Mouse (Mus musculus) left cerebral cortex, adult 2 months (tissue): Measurements from ENCODE around the gene Ap3d1. TPM values are rescaled to one million over a fixed set of nuclear protein-coding genes. Genes with fewer than 3 reads are reported as not detected.
A peak's percentile ranks its signal among the peaks of the same experiment; 100 is the strongest.

Experiments
- DNase-seq, 2 experiments: peaks; one replicate each; pipeline ENCODE4 v3.0.0; 2021 to 2022; ENCODE audit warnings: low spot score in 2 of 2, mixed read lengths in 1 of 2; ENCODE audit errors: extremely low spot score in 1 of 2
- H3K27ac ChIP-seq: fragments of 200-600 bp; 2 replicates; pipeline ENCODE4 v1.8.1; 2022
- H3K4me3 ChIP-seq: fragments of 200-600 bp; 2 replicates; pipeline ENCODE4 v1.8.1; 2022
- CTCF ChIP-seq: fragments of 200-600 bp; IDR thresholded peaks from 2 replicates; pipeline ENCODE4 v1.8.1; 2022; ENCODE audit warnings: antibody characterized with exemption, mild to moderate bottlenecking, moderate library complexity
- intact Hi-C: fragments of 180-260 bp; cut with DNase I; formaldehyde crosslinking; loops from one replicate; pipeline ENCODE4 v1.15.1; 2025
- total RNA-seq, 2 experiments: library from RNA; stranded (reverse); gene quantifications; 2 replicates each; pipeline ENCODE4 v1.2.3; 2021

The Ap3d1 gene
- total RNA-seq, 2 experiments from 2014 or later: 150 to 151 TPM

GRCm38 (mm10) chr10:80678601-80679377 is 63.3 kb downstream of the Ap3d1 start:
- no peak for DNase-seq
- no peak for TF ChIP-seq CTCF
- intact Hi-C loops: loop anchor here (5.0 kb wide), 1 partner anchor 101 kb away; the partner anchor contains the start of gene Klf16
- H3K27ac ChIP-seq: peak overlapping the region; percentile 100
- no peak overlapping the region for H3K4me3 ChIP-seq

DNA sequence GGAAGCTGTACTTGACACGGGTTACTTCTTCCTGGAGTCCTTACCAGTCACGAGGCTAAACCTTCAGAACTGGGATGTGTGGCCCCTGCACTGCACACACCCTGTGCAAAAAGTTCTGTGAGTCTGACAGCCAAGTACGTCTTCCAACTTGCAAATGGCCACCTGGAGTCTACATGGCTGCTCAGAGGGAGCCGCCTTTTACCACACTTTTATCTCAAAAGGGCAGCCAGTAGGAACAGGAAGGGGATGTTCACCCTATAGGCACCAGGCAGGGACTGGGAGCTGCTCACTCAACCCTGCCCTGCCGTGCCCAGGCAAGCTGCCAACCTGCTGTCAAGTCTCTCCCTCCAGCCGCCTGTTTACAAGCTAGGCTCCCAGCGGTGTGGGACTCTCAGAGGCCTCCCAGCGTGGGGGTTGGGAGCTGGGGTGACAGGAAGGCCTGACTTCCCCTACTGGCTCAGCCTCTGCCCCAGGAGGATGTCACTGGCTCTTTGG is 64.1 kb downstream of the Ap3d1 start, which contains the start of gene Mknk2:
Gene Mknk2, minus strand, starts transcription at position 171 of the 495 bp plus-strand sequence.
- Histone ChIP-seq H3K4me3 (peak within 1 kb of the TSS; percentile 49), H3K27ac (peak within 1 kb of the TSS; percentile 100)
- peak; percentile 67 to 80 for DNase-seq
- TF ChIP-seq CTCF: no peak
- intact Hi-C loops: loop anchor here (2.0 to 5.0 kb wide), 2 partner anchors 21 to 101 kb away; partner anchors contain the start of genes Btbd2 and Klf16

GRCm38 (mm10) chr10:80677128-80677875 is 64.8 kb downstream of the Ap3d1 start:
- intact Hi-C loops: loop anchor here (2.0 to 5.0 kb wide), 2 partner anchors 21 to 100 kb away; partner anchors contain the start of genes Btbd2 and Klf16
- no peak for DNase-seq
- Histone ChIP-seq H3K27ac (peak overlapping the region; percentile 100), H3K4me3 (peak overlapping the region; percentile 49)
- no peak for TF ChIP-seq CTCF

DNA sequence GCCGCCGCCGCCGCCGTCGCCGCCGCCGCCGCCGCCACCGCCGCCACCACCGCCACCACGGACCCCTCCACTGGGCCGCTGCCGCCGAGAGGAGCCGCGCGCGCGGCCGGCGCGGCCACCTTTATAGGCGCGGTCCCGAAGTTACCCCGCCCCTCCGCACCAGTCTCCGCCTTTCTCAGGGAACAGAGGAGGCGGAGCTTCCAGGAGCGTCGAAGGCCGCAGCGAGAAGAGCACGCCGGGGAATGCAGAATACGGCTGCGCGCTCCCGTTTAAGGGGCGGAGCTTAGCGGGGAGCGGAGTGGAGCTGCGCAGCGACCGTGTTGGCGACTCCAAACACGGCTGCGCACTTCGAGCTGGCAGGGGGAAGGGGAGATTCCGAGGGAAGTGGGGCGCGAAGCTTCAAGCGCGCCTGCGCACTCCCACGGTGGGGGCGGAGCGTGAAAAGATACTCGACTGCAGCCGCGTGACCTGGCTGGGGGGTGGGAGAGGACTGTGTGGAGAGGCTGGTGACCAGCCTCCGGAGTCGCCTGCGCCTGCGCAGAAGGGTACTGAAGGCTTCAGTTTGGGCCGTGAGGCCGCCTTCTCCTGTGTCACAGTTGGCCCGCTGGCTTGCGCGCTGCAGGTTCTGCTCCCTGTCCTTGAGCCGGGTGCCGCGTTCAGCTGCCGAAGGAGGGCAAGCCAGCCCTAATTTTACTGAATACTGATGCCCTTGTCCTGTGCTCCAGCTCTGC is 65.7 kb downstream of the Ap3d1 start:
- Histone ChIP-seq H3K27ac (peak overlapping the region; percentile 100), H3K4me3 (peak overlapping the region; percentile 82)
- peak; percentile 98 to 99 for DNase-seq
- intact Hi-C loops: loop anchor here (1.0 to 5.0 kb wide), 4 partner anchors 20 to 99 kb away; partner anchors contain the start of genes Btbd2, Csnk1g2, Izumo4 and Klf16
- no peak for TF ChIP-seq CTCF

GRCm38 (mm10) chr10:80675405-80676197 is 66.5 kb downstream of the Ap3d1 start:
- intact Hi-C loops: loop anchor here (1.0 to 5.0 kb wide), 4 partner anchors 19 to 98 kb away; partner anchors contain the start of genes Btbd2, Csnk1g2, Izumo4 and Klf16
- Histone ChIP-seq H3K27ac (peak overlapping the region; percentile 92), H3K4me3 (peak overlapping the region; percentile 82)
- TF ChIP-seq CTCF: no peak
- DNase-seq: no peak

DNA sequence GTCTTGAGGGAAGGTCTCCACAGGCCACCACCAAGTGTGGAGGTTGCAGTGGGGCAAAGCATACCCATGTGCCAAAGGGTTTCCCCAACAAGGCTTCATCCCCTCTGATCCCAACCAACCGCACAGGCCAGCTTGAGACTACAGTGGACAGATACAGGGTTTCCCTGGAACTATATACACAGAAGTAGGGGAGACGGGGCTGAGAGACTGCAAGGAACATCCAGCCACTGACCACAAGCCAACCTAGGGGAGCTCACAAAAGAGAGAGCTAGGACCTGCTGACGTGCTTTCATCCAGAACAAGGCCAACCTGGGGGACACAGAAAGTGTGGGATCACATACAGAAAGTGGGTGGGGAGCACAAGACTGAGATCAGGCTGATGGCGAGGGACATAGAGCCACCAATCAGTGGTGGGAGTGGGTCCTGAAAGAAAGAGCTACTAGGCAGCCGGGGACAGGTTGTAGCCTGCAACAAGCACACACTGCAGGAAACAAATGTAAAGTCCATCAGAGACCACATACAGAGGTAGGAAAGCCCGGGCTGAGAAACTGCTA is 67.1 kb downstream of the Ap3d1 start:
- no peak for DNase-seq
- no peak for TF ChIP-seq CTCF
- H3K27ac ChIP-seq: peak overlapping the region; percentile 92
- peak overlapping the region; percentile 82 for H3K4me3 ChIP-seq
- intact Hi-C loops: loop anchor here (5.0 kb wide), 1 partner anchor 98 kb away; the partner anchor contains the start of gene Klf16

DNA sequence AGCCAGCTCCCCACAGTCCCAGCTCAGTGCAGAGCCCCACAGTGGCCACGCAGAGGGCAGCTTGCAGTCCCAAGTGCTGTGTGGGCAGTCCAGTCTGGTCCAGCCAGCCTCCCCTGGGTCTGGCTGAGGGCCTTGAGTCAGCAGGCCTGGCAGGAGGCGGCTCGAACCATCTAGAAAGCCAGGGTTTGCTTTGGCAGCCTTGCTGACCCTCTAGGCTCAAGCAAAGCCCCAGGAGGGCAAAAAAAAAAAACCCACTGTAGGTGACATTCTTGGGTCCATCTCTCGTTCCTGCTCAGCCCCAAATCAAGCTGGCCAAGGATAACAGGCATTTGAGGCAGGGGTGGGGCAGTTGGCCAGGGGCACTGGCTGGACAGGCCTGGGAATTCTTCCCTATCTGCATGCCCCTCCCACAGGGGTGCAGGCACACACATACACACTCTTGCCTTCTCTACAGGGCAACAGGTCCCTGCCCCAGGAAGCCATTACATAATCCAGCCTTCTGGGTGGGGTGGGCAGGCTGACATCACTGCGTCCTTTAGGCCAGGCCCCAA is 67.8 kb downstream of the Ap3d1 start:
- H3K27ac ChIP-seq: peak overlapping the region; percentile 92
- intact Hi-C loops: no loop called here
- peak overlapping the region; percentile 82 for H3K4me3 ChIP-seq
- DNase-seq: no peak
- TF ChIP-seq CTCF: no peak

DNA sequence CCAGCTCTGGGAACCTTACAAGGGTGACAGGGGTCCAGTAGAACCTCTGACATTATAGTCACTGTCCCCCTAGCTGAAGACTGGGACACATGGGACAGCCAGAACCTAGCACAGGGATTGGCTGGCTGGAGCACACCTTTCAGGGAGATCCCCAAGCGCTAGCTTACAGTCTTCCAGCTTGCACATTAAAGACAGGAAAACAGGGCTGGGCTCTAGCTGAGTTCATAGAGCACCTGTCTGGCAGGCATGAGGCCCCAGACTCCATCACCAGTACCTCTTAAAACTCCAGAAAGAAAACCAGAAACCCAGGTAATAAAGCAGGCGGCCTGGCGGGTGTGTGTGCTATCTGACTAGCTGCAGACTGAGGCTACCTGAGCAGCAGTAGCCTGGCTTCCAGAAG is 68.4 kb downstream of the Ap3d1 start:
- Histone ChIP-seq H3K4me3 (peak overlapping the region; percentile 82), H3K27ac (peak overlapping the region; percentile 92)
- intact Hi-C loops: no loop called here
- no peak for TF ChIP-seq CTCF
- DNase-seq: no peak

- Histone ChIP-seq H3K4me3 (no peak overlapping the region), H3K27ac (no peak overlapping the region)
- no peak for TF ChIP-seq CTCF
- DNase-seq: no peak
- intact Hi-C loops: no loop called here
These were observed 70.0 kb downstream of the Ap3d1 start for GRCm38 (mm10) chr10:80671936-80672690.
